In genomic region chr4:99458984-99459383, GRCm38 (mm10) we compare ENCODE assay signal across 12 mouse cellular contexts.
DNase-seq lines count a peak whose midpoint lies in the region; ATAC-seq and TF ChIP-seq lines count a peak whose summit lies in the region.
"Had no signal": no experiment of that assay in that cellular context is flagged by ENCODE, and none has a peak within 500 bp of the region (broad histone marks: within the 10 kb centered on the region; RNA-seq: fewer than 3 reads in every experiment).

No protein-coding gene starts in this region.

- H3K27me3 ChIP-seq in kidney, embryonic 16.5 days (ENCODE audit: insufficient read depth, low read length) = no peaks in the 10 kb centered on the region
- peaks cover 17% of the 10 kb centered on the region for H3K27me3 ChIP-seq in forebrain, embryonic 11.5 days (ENCODE audit: control insufficient read depth, insufficient read depth, low read length)
- peaks cover 70% of the 10 kb centered on the region for H3K27me3 ChIP-seq in hindbrain, embryonic 14.5 days (ENCODE audit: control insufficient read depth, insufficient read depth, low read length)
- peaks cover 14% of the 10 kb centered on the region for H3K27me3 ChIP-seq in midbrain, embryonic 15.5 days (replicated peaks)
- no peaks in the 10 kb centered on the region for H3K27me3 ChIP-seq in stomach, postnatal 0 days (ENCODE audit: control insufficient read depth, insufficient read depth, low read length)

- H3K9me3 ChIP-seq in kidney, embryonic 16.5 days (ENCODE audit: low read length) = no peaks in the 10 kb centered on the region
- H3K9me3 ChIP-seq in forebrain, embryonic 11.5 days (ENCODE audit: control insufficient read depth, low read length) = no peaks in the 10 kb centered on the region
- no peaks in the 10 kb centered on the region for H3K9me3 ChIP-seq in hindbrain, embryonic 14.5 days (ENCODE audit: control insufficient read depth, low read length)
- H3K9me3 ChIP-seq in midbrain, embryonic 15.5 days = no peaks in the 10 kb centered on the region
- H3K9me3 ChIP-seq in stomach, postnatal 0 days (ENCODE audit: control insufficient read depth, low read length) = no peaks in the 10 kb centered on the region
- H3K9me3 ChIP-seq: heart, embryonic 10.5 days had no signal

- no peak overlapping the region for H3K9ac ChIP-seq in kidney, embryonic 16.5 days (replicated peaks; ENCODE audit: low read length)
- no peak overlapping the region for H3K9ac ChIP-seq in forebrain, embryonic 11.5 days (ENCODE audit: low read length)
- no peak overlapping the region for H3K9ac ChIP-seq in hindbrain, embryonic 14.5 days
- no peak overlapping the region for H3K9ac ChIP-seq in midbrain, embryonic 15.5 days
- H3K9ac ChIP-seq in stomach, postnatal 0 days (ENCODE audit: low read length) = no peak overlapping the region

- no peak for TF ChIP-seq CTCF in stomach, postnatal 0 days (IDR thresholded peaks at IDR 0.05; ENCODE audit: low read depth)

- peak overlapping the region; percentile 34; the same call in 1 of the 2 replicates for H3K4me2 ChIP-seq in kidney, embryonic 16.5 days (replicated peaks; ENCODE audit: low read depth, low read length)
- H3K4me2 ChIP-seq in forebrain, embryonic 11.5 days (ENCODE audit: low read depth, low read length, severe bottlenecking) = no peak overlapping the region
- H3K4me2 ChIP-seq in hindbrain, embryonic 14.5 days (replicated peaks) = peak overlapping the region; percentile 33
- H3K4me2 ChIP-seq in midbrain, embryonic 15.5 days = peak overlapping the region; percentile 39
- H3K4me2 ChIP-seq in stomach, postnatal 0 days (replicated peaks; ENCODE audit: low read depth) = no peak overlapping the region

- no peak for TF ChIP-seq EP300 in stomach, postnatal 0 days (optimal IDR thresholded peaks at IDR 0.05)

- H3K4me3 ChIP-seq in kidney, embryonic 16.5 days (ENCODE audit: low read length) = no peak overlapping the region
- no peak overlapping the region for H3K4me3 ChIP-seq in forebrain, embryonic 11.5 days (ENCODE audit: low read depth, low read length)
- no peak overlapping the region for H3K4me3 ChIP-seq in hindbrain, embryonic 14.5 days (replicated peaks; ENCODE audit: low read length)
- H3K4me3 ChIP-seq in midbrain, embryonic 15.5 days = 0 out of 2 replicates have a peak overlapping the region, but pooled peaks have one; percentile 3
- no peak overlapping the region for H3K4me3 ChIP-seq in stomach, postnatal 0 days (ENCODE audit: low read depth, low read length)

- no peaks in the 10 kb centered on the region for H3K36me3 ChIP-seq in kidney, embryonic 16.5 days (ENCODE audit: insufficient read depth, low read length)
- no peaks in the 10 kb centered on the region for H3K36me3 ChIP-seq in forebrain, embryonic 11.5 days (ENCODE audit: control insufficient read depth, insufficient read depth, low read length)
- no peaks in the 10 kb centered on the region for H3K36me3 ChIP-seq in hindbrain, embryonic 14.5 days (replicated peaks; ENCODE audit: control insufficient read depth, insufficient read depth)
- H3K36me3 ChIP-seq in midbrain, embryonic 15.5 days (replicated peaks) = no peaks in the 10 kb centered on the region
- H3K36me3 ChIP-seq in stomach, postnatal 0 days (ENCODE audit: control insufficient read depth, insufficient read depth, low read length) = no peaks in the 10 kb centered on the region
- H3K36me3 ChIP-seq: heart, embryonic 10.5 days had no signal

- WGBS in kidney, embryonic 16.5 days = 76% methylated on average over 4 of the region's 4 CpGs
- 50% methylated on average over 4 of the region's 4 CpGs for WGBS in forebrain, embryonic 11.5 days
- 43% methylated on average over 4 of the region's 4 CpGs for WGBS in hindbrain, embryonic 14.5 days
- 46% methylated on average over 4 of the region's 4 CpGs for WGBS in midbrain, embryonic 15.5 days
- 58% methylated on average over 4 of the region's 4 CpGs for WGBS in stomach, postnatal 0 days

- no peak for DNase-seq in kidney, postnatal 25 days
- DNase-seq in forebrain, embryonic 11.5 days (ENCODE audit: low spot score) = no peak
- DNase-seq in hindbrain, embryonic 14.5 days (ENCODE audit: low spot score) = no peak
- no peak for DNase-seq in stomach, postnatal 0 days (ENCODE audit: low spot score)
- no peak for DNase-seq in frontal cortex, adult 2 months (ENCODE audit: extremely low spot score in 1 of 2, low spot score in 1 of 2)
- DNase-seq in gastrocnemius, postnatal 10 days = no peak
- DNase-seq: liver; thymus, postnatal 14 days had no signal

- no peaks in the 10 kb centered on the region for H3K4me1 ChIP-seq in kidney, embryonic 16.5 days (ENCODE audit: insufficient read depth, low read length)
- H3K4me1 ChIP-seq in forebrain, embryonic 11.5 days (replicated peaks; ENCODE audit: control insufficient read depth, insufficient read depth, low read length) = peaks cover 8% of the 10 kb centered on the region; the same call in 1 of the 2 replicates
- peaks cover 12% of the 10 kb centered on the region; the same call in 1 of the 2 replicates for H3K4me1 ChIP-seq in hindbrain, embryonic 14.5 days (replicated peaks; ENCODE audit: control insufficient read depth, insufficient read depth, low read length)
- peaks cover 11% of the 10 kb centered on the region for H3K4me1 ChIP-seq in midbrain, embryonic 15.5 days
- H3K4me1 ChIP-seq in stomach, postnatal 0 days (replicated peaks; ENCODE audit: control insufficient read depth, insufficient read depth) = no peaks in the 10 kb centered on the region

- ATAC-seq in kidney, embryonic 16.5 days (ENCODE audit: low FRiP score, low TSS enrichment) = no peak
- 0 out of 2 replicates have a peak, but pooled peaks have one; percentile 55 for ATAC-seq in forebrain, embryonic 11.5 days (replicated peaks; ENCODE audit: low FRiP score)
- no peak for ATAC-seq in hindbrain, embryonic 14.5 days (ENCODE audit: low FRiP score)
- peak; percentile 55; the same call in 1 of the 2 replicates for ATAC-seq in midbrain, embryonic 15.5 days (replicated peaks)
- no peak for ATAC-seq in stomach, postnatal 0 days (ENCODE audit: low FRiP score, low TSS enrichment)
- ATAC-seq: inflammation-experienced regulatory T-cells, adult 6 months had no signal

- no peak overlapping the region for H3K27ac ChIP-seq in kidney, embryonic 16.5 days (ENCODE audit: low read length)
- no peak overlapping the region for H3K27ac ChIP-seq in forebrain, embryonic 11.5 days (ENCODE audit: low read depth, low read length)
- no peak overlapping the region for H3K27ac ChIP-seq in hindbrain, embryonic 14.5 days
- no peak overlapping the region for H3K27ac ChIP-seq in midbrain, embryonic 15.5 days
- H3K27ac ChIP-seq in stomach, postnatal 0 days (replicated peaks) = no peak overlapping the region
- H3K27ac ChIP-seq: heart, embryonic 10.5 days had no signal

Comparison
In these comparisons a context has a peak if more than half of its experiments do, and no peak if none do; other contexts are left out.
1. ATAC-seq: peak in forebrain, embryonic 11.5 days (single experiment) and midbrain, embryonic 15.5 days (single experiment); none in kidney, embryonic 16.5 days (single experiment), hindbrain, embryonic 14.5 days (single experiment) and stomach, postnatal 0 days (single experiment).
2. H3K4me2 ChIP-seq: peak in kidney, embryonic 16.5 days (single experiment), hindbrain, embryonic 14.5 days (single experiment) and midbrain, embryonic 15.5 days (single experiment); none in forebrain, embryonic 11.5 days (single experiment) and stomach, postnatal 0 days (single experiment).